In the genomic region with DNA sequence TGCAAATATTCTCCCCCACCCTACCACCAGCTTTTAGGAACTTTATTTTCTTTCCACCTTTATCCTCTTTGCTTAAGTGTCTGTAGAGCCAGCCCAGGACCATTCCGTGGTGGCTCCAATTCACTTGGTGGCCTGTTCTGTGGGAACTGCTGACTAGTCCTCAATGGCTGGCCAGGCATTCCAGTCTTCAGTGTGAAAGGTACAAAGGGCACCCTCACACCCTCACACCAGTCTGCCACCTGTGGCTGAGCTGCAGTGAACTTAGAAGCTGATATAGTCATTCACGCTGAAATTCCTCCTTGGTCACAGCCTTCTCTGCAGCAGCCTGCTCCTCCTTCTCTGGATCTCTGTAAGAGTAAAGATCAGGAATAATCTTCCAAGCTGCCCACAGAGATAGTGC, we compare ENCODE assay signal across 15 mouse cellular contexts. TPM values are rescaled to one million over a fixed set of nuclear protein-coding genes. Genes with fewer than 3 reads are reported as not detected.
DNase-seq lines count a peak whose midpoint lies in the region; ATAC-seq lines count a peak whose summit lies in the region.
"Had no signal": no experiment of that assay in that cellular context is flagged by ENCODE, and none has a peak within 500 bp of the region (broad histone marks: within the 10 kb centered on the region; RNA-seq: fewer than 3 reads in every experiment).

No protein-coding gene starts in this region.

- no peak overlapping the region for H3K4me3 ChIP-seq in kidney, embryonic 16.5 days (ENCODE audit: low read length)
- no peak overlapping the region for H3K4me3 ChIP-seq in intestine, embryonic 16.5 days (ENCODE audit: low read length)
- H3K4me3 ChIP-seq: embryonic facial prominence, embryonic 12.5 days; forebrain, embryonic 15.5 days; heart, embryonic 12.5 days had no signal

- H3K27me3 ChIP-seq in kidney, embryonic 16.5 days (ENCODE audit: insufficient read depth, low read length) = no peaks in the 10 kb centered on the region
- no peaks in the 10 kb centered on the region for H3K27me3 ChIP-seq in intestine, embryonic 16.5 days (replicated peaks; ENCODE audit: control insufficient read depth, insufficient read depth, low read length)
- H3K27me3 ChIP-seq: embryonic facial prominence, embryonic 12.5 days; forebrain, embryonic 15.5 days; heart, embryonic 12.5 days had no signal

- no peak for ATAC-seq in kidney, embryonic 16.5 days (ENCODE audit: low FRiP score, low TSS enrichment)
- ATAC-seq in intestine, embryonic 16.5 days = peak; percentile 92
- ATAC-seq: forebrain, embryonic 15.5 days had no signal

- DNase-seq in kidney, adult 11 months = peak; percentile 38
- peak; percentile 44 for DNase-seq in kidney, postnatal 14 days
- peak; percentile 14 for DNase-seq in yolk sac, embryonic 10.5 days (ENCODE audit: low spot score)
- no peak for DNase-seq in thymus, postnatal 14 days
- no peak for DNase-seq in heart, postnatal 4 days
- DNase-seq: adrenal gland, postnatal 14 days; cerebellum, adult 11-12 months; cerebellum, adult 9-10 months; cerebellum, postnatal 25 days; gastrocnemius, postnatal 10 days had no signal

- no peak overlapping the region for H3K4me2 ChIP-seq in kidney, embryonic 16.5 days (replicated peaks; ENCODE audit: low read depth, low read length)
- no peak overlapping the region for H3K4me2 ChIP-seq in intestine, embryonic 16.5 days (ENCODE audit: low read depth, low read length)
- H3K4me2 ChIP-seq: embryonic facial prominence, embryonic 12.5 days; forebrain, embryonic 15.5 days; heart, embryonic 12.5 days had no signal

- no peaks in the 10 kb centered on the region for H3K9me3 ChIP-seq in kidney, embryonic 16.5 days (ENCODE audit: low read length)
- no peaks in the 10 kb centered on the region for H3K9me3 ChIP-seq in intestine, embryonic 16.5 days (ENCODE audit: control insufficient read depth, low read length)
- H3K9me3 ChIP-seq: embryonic facial prominence, embryonic 12.5 days; forebrain, embryonic 15.5 days; heart, embryonic 12.5 days had no signal

- no peak overlapping the region for H3K9ac ChIP-seq in kidney, embryonic 16.5 days (replicated peaks; ENCODE audit: low read length)
- no peak overlapping the region for H3K9ac ChIP-seq in intestine, embryonic 16.5 days (ENCODE audit: low read depth, low read length)
- H3K9ac ChIP-seq: embryonic facial prominence, embryonic 12.5 days; forebrain, embryonic 15.5 days; heart, embryonic 12.5 days had no signal

- no peak overlapping the region for H3K27ac ChIP-seq in kidney, embryonic 16.5 days (ENCODE audit: low read length)
- H3K27ac ChIP-seq in intestine, embryonic 16.5 days (ENCODE audit: low read length) = peak overlapping the region; percentile 50
- H3K27ac ChIP-seq: embryonic facial prominence, embryonic 12.5 days; forebrain, embryonic 15.5 days had no signal

- H3K4me1 ChIP-seq in kidney, embryonic 16.5 days (ENCODE audit: insufficient read depth, low read length) = no peaks in the 10 kb centered on the region
- H3K4me1 ChIP-seq in intestine, embryonic 16.5 days (ENCODE audit: control insufficient read depth, insufficient read depth, low read length) = 0 out of 2 replicates have a peak, but pooled peaks cover 6% of the 10 kb centered on the region
- H3K4me1 ChIP-seq: embryonic facial prominence, embryonic 12.5 days; forebrain, embryonic 15.5 days had no signal

- WGBS in kidney, embryonic 16.5 days = 72% methylated on average over 2 of the region's 2 CpGs
- 56% methylated on average over 2 of the region's 2 CpGs for WGBS in intestine, embryonic 16.5 days

- H3K36me3 ChIP-seq in kidney, embryonic 16.5 days (ENCODE audit: insufficient read depth, low read length) = no peaks in the 10 kb centered on the region
- H3K36me3 ChIP-seq in intestine, embryonic 16.5 days (ENCODE audit: control insufficient read depth, insufficient read depth, low read length) = no peaks in the 10 kb centered on the region
- H3K36me3 ChIP-seq: embryonic facial prominence, embryonic 12.5 days; forebrain, embryonic 15.5 days; heart, embryonic 12.5 days had no signal

RNA-seq across cellular contexts. Expression of gene Nlk, which starts 11.5 kb away (rescaled TPM):
- polyA plus RNA-seq in kidney, embryonic 16.5 days (2015; fragmentation: Nextera tagmentation; extraction: Ambion mirVana) = 14.3 and 16.3 TPM in 2 replicates
- 8.4 and 8.8 TPM in 2 replicates for polyA plus RNA-seq in intestine, embryonic 16.5 days (2015; fragmentation: Nextera tagmentation; extraction: Ambion mirVana)
- total RNA-seq in heart, postnatal 4 days (2021) = 10 to 100 TPM; 20.6 to 20.8 TPM

RNA-seq across cellular contexts. Expression of gene Ccnq, which starts 42.9 kb away (rescaled TPM):
- polyA plus RNA-seq in kidney, embryonic 16.5 days (2015; fragmentation: Nextera tagmentation; extraction: Ambion mirVana) = 44.1 and 47.0 TPM in 2 replicates
- 35.9 and 38.5 TPM in 2 replicates for polyA plus RNA-seq in intestine, embryonic 16.5 days (2015; fragmentation: Nextera tagmentation; extraction: Ambion mirVana)
- 10 to 100 TPM; 22.2 to 22.3 TPM for total RNA-seq in heart, postnatal 4 days (2021)

Comparison
In these comparisons a context has a peak if more than half of its experiments do, and no peak if none do; other contexts are left out.
1. DNase-seq: peak in kidney, adult 11 months (single experiment), kidney, postnatal 14 days (single experiment) and yolk sac, embryonic 10.5 days (single experiment); none in thymus, postnatal 14 days (single experiment) and heart, postnatal 4 days (single experiment).